Mouse (Mus musculus) cortical plate, adult 2 months (tissue): ENCODE measurements at regions not wholly inside any gene's neighbourhood (a gene's known extent, or its start where the extent isn't known, plus 50 kb on each side); places are given as distances from the start of the nearest gene placed in this dataset.

Source experiments
- CTCF ChIP-seq: fragments of 200-500 bp; IDR thresholded peaks from 2 replicates; pipeline ENCODE4 v1.5.1; 2011; ENCODE audit warnings: mild to moderate bottlenecking, control low read depth, low read length; ENCODE audit not compliant: insufficient read depth; ENCODE audit errors: extremely low read depth
- POLR2A ChIP-seq: fragments of 200-500 bp; IDR thresholded peaks from 2 replicates; pipeline ENCODE4 v1.6.1; 2011; ENCODE audit warnings: mild to moderate bottlenecking, low read length, control low read depth; ENCODE audit not compliant: insufficient read depth; ENCODE audit errors: extremely low read depth

GRCm38 (mm10) chr8:126698601-126699388, 105.0 kb upstream of the Irf2bp2 start:
- no peak for TF ChIP-seq POLR2A
- no peak for TF ChIP-seq CTCF
